Mouse (Mus musculus): ENCODE data around the gene Tmem185b. TPM values are rescaled to one million over a fixed set of nuclear protein-coding genes. Genes with fewer than 3 reads are reported as not detected.

Tmem185b gene
- polyA plus RNA-seq, 1 experiment from 2014 or later: 27.2 TPM

DNA sequence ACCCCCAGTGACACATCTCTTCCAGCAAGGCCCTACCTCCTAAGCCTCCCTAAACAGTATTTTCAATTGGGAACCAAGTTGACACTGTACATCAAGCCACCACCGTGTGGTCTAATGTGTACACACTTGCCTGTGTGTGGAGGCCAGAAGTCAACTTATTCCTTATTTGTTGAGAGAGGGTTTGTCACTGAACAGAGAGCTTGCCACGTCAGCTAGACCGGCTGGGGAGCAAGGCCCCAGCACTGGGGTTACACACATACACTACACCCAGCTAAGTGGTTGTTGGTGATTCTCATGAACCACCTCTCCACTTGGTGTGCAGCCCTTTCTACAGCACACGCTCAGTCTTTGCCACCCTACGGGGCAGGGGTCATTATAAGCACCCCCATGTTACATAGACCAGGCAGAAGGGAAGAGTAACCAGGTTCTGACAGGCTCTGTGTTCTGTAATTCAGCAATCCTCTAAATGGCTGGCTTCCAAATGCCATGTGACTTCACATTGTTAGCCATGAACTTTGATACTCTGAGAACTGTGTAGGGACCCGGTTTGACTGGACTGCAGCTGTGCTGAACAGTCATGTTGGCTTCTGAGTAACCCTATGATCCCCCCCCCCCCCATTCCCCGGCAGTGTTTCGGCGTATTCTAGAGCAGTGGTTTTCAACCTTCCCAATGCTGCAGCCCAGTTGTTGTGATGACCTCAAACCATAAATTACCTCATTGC is 15.0 kb downstream of the Tmem185b start:
- Histone ChIP-seq H3K27ac (peak overlapping the region; percentile 42; the same call in 1 of the 2 replicates), H3K4me2 (replicated peaks) (no peak overlapping the region), H3K36me3 (no peaks in the 10 kb centered on the region), H3K27me3 (no peaks in the 10 kb centered on the region), H3K4me1 (0 out of 2 replicates have a peak, but pooled peaks cover 4% of the 10 kb centered on the region), H3K9me3 (no peaks in the 10 kb centered on the region), H3K4me3 (no peak overlapping the region), H3K9ac (no peak overlapping the region)
- peak; percentile 72; the same call in 1 of the 2 replicates for ATAC-seq (ENCODE audit: insufficient number of reproducible peaks, insufficient read depth, low FRiP score, low TSS enrichment)
- 73% methylated on average over 9 of the region's 9 CpGs for WGBS

- Histone ChIP-seq H3K9ac (no peak overlapping the region), H3K9me3 (no peaks in the 10 kb centered on the region), H3K27ac (no peak overlapping the region), H3K4me3 (no peak overlapping the region), H3K4me2 (replicated peaks) (no peak overlapping the region), H3K36me3 (no peaks in the 10 kb centered on the region), H3K27me3 (no peaks in the 10 kb centered on the region), H3K4me1 (0 out of 2 replicates have a peak, but pooled peaks cover 4% of the 10 kb centered on the region)
- 35% methylated on average over 3 of the region's 3 CpGs for WGBS
- ATAC-seq (ENCODE audit: insufficient number of reproducible peaks, insufficient read depth, low FRiP score, low TSS enrichment): no peak
Observed at GRCm38 (mm10) chr1:119541570-119541969, 15.6 kb downstream of the Tmem185b start.

DNA sequence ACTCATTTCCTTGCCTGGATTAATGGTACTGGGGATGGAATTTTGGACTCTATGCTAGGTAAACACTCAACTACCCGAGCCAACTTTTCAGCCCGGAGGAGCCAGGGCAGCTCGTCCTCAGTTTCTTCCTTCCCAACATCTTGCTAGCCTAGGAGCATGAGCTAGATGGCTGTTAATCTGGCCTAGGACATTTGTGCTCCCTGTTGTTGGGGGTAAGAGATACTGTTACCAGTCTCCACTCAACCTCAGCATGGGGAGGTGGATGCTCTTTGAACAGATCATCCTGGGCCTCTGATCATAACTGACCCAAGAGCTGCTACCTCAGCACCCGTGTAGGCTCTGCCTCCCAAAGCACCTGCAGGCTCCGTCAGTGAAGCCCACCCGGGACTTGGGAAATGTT is 17.4 kb downstream of the Tmem185b start:
- H3K4me3 ChIP-seq: no peak overlapping the region
- no peak overlapping the region for H3K27ac ChIP-seq
- no peak overlapping the region for H3K9ac ChIP-seq
- H3K36me3 ChIP-seq: no peaks in the 10 kb centered on the region
- 0 out of 2 replicates have a peak, but pooled peaks cover 4% of the 10 kb centered on the region for H3K4me1 ChIP-seq
- no peak for ATAC-seq (ENCODE audit: insufficient number of reproducible peaks, insufficient read depth, low FRiP score, low TSS enrichment)
- WGBS: 85% methylated on average over 6 of the region's 6 CpGs
- H3K9me3 ChIP-seq: no peaks in the 10 kb centered on the region
- H3K4me2 ChIP-seq (replicated peaks): no peak overlapping the region
- no peaks in the 10 kb centered on the region for H3K27me3 ChIP-seq

DNA sequence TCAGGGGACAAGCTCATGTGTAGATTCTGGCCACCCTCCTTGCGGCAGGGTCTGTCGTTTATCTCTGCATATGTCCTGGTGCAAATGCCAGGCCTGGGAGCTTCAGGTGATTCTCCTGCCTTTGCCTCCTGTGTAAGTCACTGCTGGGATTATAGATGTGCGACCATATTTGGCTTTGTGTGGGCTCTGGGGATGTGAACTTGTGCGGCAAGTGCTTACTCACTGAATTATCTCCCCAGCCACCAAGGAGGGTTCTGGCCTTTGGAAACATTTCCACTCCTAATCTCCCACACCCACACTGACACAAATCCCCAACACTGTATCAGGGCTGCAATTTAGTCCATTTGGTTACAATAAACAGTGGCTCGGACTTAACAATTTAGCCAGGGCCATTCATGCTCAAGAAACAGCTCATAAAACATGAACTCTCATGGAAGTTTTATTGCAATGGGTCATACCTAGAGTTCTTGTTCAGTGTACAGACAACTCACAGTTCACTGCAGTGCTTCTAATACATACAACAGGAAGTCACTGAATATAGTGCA is 18.7 kb downstream of the Tmem185b start:
- 82% methylated on average over 5 of the region's 5 CpGs for WGBS
- Histone ChIP-seq H3K27me3 (no peaks in the 10 kb centered on the region), H3K4me1 (0 out of 2 replicates have a peak, but pooled peaks cover 4% of the 10 kb centered on the region), H3K4me3 (no peak overlapping the region), H3K4me2 (replicated peaks) (no peak overlapping the region), H3K27ac (no peak overlapping the region), H3K9ac (no peak overlapping the region), H3K36me3 (no peaks in the 10 kb centered on the region), H3K9me3 (no peaks in the 10 kb centered on the region)
- no peak for ATAC-seq (ENCODE audit: insufficient number of reproducible peaks, insufficient read depth, low FRiP score, low TSS enrichment)

DNA sequence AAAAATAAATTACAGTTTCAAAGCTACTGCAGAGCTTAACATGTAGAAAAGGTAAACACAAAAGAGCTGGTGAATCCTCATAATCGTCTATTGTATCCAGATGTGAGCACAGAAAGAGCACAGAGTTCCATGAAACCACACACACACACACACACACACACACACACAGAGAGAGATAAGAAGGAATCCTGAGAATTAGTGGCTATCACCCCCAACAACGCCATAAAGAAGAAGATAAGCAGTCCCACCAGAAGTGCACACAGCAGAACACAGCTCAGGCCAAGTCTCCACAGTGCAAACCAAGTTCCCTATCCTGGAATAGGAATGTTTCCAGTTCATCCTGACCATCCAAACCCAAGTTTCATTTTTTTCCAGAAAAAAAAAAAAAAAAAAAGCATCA is 19.2 kb downstream of the Tmem185b start:
- Histone ChIP-seq H3K9me3 (no peaks in the 10 kb centered on the region), H3K4me1 (0 out of 2 replicates have a peak, but pooled peaks cover 4% of the 10 kb centered on the region), H3K27ac (no peak overlapping the region), H3K4me3 (no peak overlapping the region), H3K4me2 (replicated peaks) (no peak overlapping the region), H3K36me3 (no peaks in the 10 kb centered on the region), H3K27me3 (no peaks in the 10 kb centered on the region), H3K9ac (no peak overlapping the region)
- WGBS: 86% methylated on average over 2 of the region's 2 CpGs
- ATAC-seq (ENCODE audit: insufficient number of reproducible peaks, insufficient read depth, low FRiP score, low TSS enrichment): no peak

DNA sequence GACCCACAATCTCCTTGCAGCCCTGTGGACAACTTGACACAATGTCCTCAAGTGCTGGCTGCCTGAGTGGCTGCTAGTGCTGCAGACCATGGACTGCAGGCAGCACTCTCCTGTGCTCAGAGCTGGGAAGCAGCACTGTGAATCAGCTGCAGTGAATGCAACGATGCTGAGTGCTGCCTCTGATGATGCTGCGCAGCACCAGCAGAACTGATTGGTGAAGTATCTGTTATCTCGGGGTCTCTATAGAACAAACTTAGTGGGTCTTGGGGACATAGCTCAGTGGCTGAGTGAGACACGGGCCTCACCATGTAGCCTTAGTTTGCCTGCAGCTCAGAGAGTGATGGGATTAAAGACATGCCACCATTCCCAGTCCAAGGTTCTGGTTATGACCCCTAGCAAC is 19.7 kb downstream of the Tmem185b start:
- no peaks in the 10 kb centered on the region for H3K27me3 ChIP-seq
- no peaks in the 10 kb centered on the region for H3K9me3 ChIP-seq
- H3K4me2 ChIP-seq (replicated peaks): no peak overlapping the region
- H3K27ac ChIP-seq: no peak overlapping the region
- no peak for ATAC-seq (ENCODE audit: insufficient number of reproducible peaks, insufficient read depth, low FRiP score, low TSS enrichment)
- H3K4me3 ChIP-seq: no peak overlapping the region
- 0 out of 2 replicates have a peak, but pooled peaks cover 4% of the 10 kb centered on the region for H3K4me1 ChIP-seq
- H3K36me3 ChIP-seq: no peaks in the 10 kb centered on the region
- no peak overlapping the region for H3K9ac ChIP-seq
- 88% methylated on average over 4 of the region's 4 CpGs for WGBS

- Histone ChIP-seq H3K27me3 (no peaks in the 10 kb centered on the region), H3K27ac (no peak overlapping the region), H3K36me3 (no peaks in the 10 kb centered on the region), H3K9me3 (no peaks in the 10 kb centered on the region), H3K4me2 (replicated peaks) (no peak overlapping the region), H3K9ac (no peak overlapping the region), H3K4me1 (0 out of 2 replicates have a peak, but pooled peaks cover 1% of the 10 kb centered on the region), H3K4me3 (no peak overlapping the region)
- ATAC-seq (ENCODE audit: insufficient number of reproducible peaks, insufficient read depth, low FRiP score, low TSS enrichment): no peak
- 82% methylated on average over 3 of the region's 3 CpGs for WGBS
Observed at GRCm38 (mm10) chr1:119546490-119546889, 20.5 kb downstream of the Tmem185b start.

GRCm38 (mm10) chr1:119548668-119549326 is 22.8 kb downstream of the Tmem185b start:
- H3K27ac ChIP-seq: no peak overlapping the region
- H3K4me1 ChIP-seq: no peaks in the 10 kb centered on the region
- no peak overlapping the region for H3K4me3 ChIP-seq
- H3K9ac ChIP-seq: no peak overlapping the region
- H3K36me3 ChIP-seq: no peaks in the 10 kb centered on the region
- 65% methylated on average over 7 of the region's 7 CpGs for WGBS
- H3K27me3 ChIP-seq: no peaks in the 10 kb centered on the region
- ATAC-seq (ENCODE audit: insufficient number of reproducible peaks, insufficient read depth, low FRiP score, low TSS enrichment): no peak
- no peaks in the 10 kb centered on the region for H3K9me3 ChIP-seq
- no peak overlapping the region for H3K4me2 ChIP-seq (replicated peaks)

- Histone ChIP-seq H3K36me3 (no peaks in the 10 kb centered on the region), H3K9me3 (no peaks in the 10 kb centered on the region), H3K4me1 (no peaks in the 10 kb centered on the region), H3K27ac (no peak overlapping the region), H3K27me3 (no peaks in the 10 kb centered on the region), H3K4me3 (no peak overlapping the region), H3K4me2 (replicated peaks) (no peak overlapping the region), H3K9ac (no peak overlapping the region)
- no peak for ATAC-seq (ENCODE audit: insufficient number of reproducible peaks, insufficient read depth, low FRiP score, low TSS enrichment)
- WGBS: 89% methylated on average over 7 of the region's 7 CpGs
Observed at GRCm38 (mm10) chr1:119549327-119549689, 23.3 kb downstream of the Tmem185b start.

DNA sequence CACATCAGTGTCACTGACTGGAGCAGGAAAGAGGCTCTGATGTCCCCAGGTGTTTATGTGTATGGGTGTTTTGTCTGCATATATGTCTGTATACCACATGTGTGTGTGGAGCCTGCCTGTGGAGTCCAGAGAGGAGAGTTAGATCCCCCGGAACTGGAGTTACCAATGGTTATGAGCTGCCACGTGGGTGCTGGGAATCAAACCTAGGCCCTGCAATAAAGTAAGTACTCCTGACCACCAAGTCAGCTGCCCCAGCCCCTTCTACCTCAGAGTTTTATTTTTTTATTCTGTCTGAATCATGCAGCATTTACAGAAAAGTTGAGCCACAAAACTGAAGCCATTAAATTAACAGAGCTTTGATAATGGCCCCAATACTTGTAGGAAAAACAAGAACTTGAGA is 24.1 kb downstream of the Tmem185b start:
- no peaks in the 10 kb centered on the region for H3K9me3 ChIP-seq
- ATAC-seq (ENCODE audit: insufficient number of reproducible peaks, insufficient read depth, low FRiP score, low TSS enrichment): no peak
- H3K27me3 ChIP-seq: no peaks in the 10 kb centered on the region
- H3K36me3 ChIP-seq: no peaks in the 10 kb centered on the region
- no peak overlapping the region for H3K9ac ChIP-seq
- no peak overlapping the region for H3K27ac ChIP-seq
- 85% methylated on average over 2 of the region's 2 CpGs for WGBS
- H3K4me2 ChIP-seq (replicated peaks): no peak overlapping the region
- no peaks in the 10 kb centered on the region for H3K4me1 ChIP-seq
- H3K4me3 ChIP-seq: no peak overlapping the region

- H3K4me2 ChIP-seq (replicated peaks): no peak overlapping the region
- no peak overlapping the region for H3K4me3 ChIP-seq
- H3K36me3 ChIP-seq: no peaks in the 10 kb centered on the region
- H3K4me1 ChIP-seq: no peaks in the 10 kb centered on the region
- no peak for ATAC-seq (ENCODE audit: insufficient number of reproducible peaks, insufficient read depth, low FRiP score, low TSS enrichment)
- H3K9ac ChIP-seq: no peak overlapping the region
- H3K9me3 ChIP-seq: no peaks in the 10 kb centered on the region
- no peak overlapping the region for H3K27ac ChIP-seq
- 95% methylated on average over 1 of the region's 1 CpGs for WGBS
- H3K27me3 ChIP-seq: no peaks in the 10 kb centered on the region
Observed at GRCm38 (mm10) chr1:119551651-119552050, 25.7 kb downstream of the Tmem185b start.

DNA sequence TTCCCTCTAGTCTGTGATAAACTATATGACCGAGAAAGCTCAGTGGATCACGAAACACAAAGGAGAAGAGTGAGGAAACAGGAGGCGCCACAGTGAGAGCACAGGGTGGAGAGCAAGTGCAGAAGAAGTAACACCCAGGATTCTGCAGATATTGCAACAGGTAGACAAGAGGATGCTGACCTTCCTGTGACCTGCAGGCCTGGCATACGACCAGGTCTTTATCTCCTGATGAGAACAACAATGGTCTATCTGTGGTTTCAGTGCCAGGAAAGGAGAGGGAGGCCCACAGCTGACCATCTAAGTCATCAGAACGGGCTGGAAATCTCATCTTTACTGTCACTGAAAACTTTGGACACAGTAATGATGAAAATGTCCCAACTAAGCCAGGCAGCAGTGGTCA is 29.7 kb downstream of the Tmem185b start:
- H3K4me1 ChIP-seq: no peaks in the 10 kb centered on the region

More for the DNA sequence above, 29.7 kb downstream of the Tmem185b start:
- H3K27ac ChIP-seq: no peak overlapping the region
- no peak for ATAC-seq (ENCODE audit: insufficient number of reproducible peaks, insufficient read depth, low FRiP score, low TSS enrichment)
- H3K4me2 ChIP-seq (replicated peaks): no peak overlapping the region
- no peaks in the 10 kb centered on the region for H3K27me3 ChIP-seq
- no peaks in the 10 kb centered on the region for H3K36me3 ChIP-seq
- 84% methylated on average over 5 of the region's 5 CpGs for WGBS
- no peaks in the 10 kb centered on the region for H3K9me3 ChIP-seq
- no peak overlapping the region for H3K9ac ChIP-seq
- H3K4me3 ChIP-seq: no peak overlapping the region

Measured in embryonic facial prominence, embryonic 12.5 days (tissue).